Mouse (Mus musculus): Measurements from ENCODE around the gene Golt1a. TPM values are rescaled to one million over a fixed set of nuclear protein-coding genes. Genes with fewer than 3 reads are reported as not detected.
A peak's percentile ranks its signal among the peaks of the same experiment; 100 is the strongest.

The Golt1a gene
- polyA plus RNA-seq, 1 experiment from 2014 or later, result not detected

- Histone ChIP-seq H3K9me3 (ENCODE audit: control insufficient read depth, low read length) (no peaks in the 10 kb centered on the region), H3K4me1 (ENCODE audit: control insufficient read depth, insufficient read depth, low read length) (peaks cover 7% of the 10 kb centered on the region), H3K27me3 (ENCODE audit: control insufficient read depth, insufficient read depth, low read length) (no peaks in the 10 kb centered on the region), H3K36me3 (ENCODE audit: control insufficient read depth, insufficient read depth, low read length) (peaks cover 12% of the 10 kb centered on the region), H3K4me3 (ENCODE audit: low read depth, low read length) (no peak overlapping the region), H3K4me2 (no peak overlapping the region), H3K27ac (ENCODE audit: low read depth, low read length) (no peak overlapping the region), H3K9ac (ENCODE audit: low read length) (no peak overlapping the region)
- no peak for ATAC-seq (ENCODE audit: low FRiP score)
- DNase-seq (ENCODE audit: low spot score, missing footprints), result no peak
- 93% methylated on average over 6 of the region's 6 CpGs for WGBS
These were observed 17.7 kb upstream of the Golt1a start for GRCm38 (mm10) chr1:133291888-133292287.

- no peak overlapping the region for H3K4me2 ChIP-seq
- H3K36me3 ChIP-seq (ENCODE audit: control insufficient read depth, insufficient read depth, low read length), result peaks cover 9% of the 10 kb centered on the region
- no peak overlapping the region for H3K4me3 ChIP-seq (ENCODE audit: low read depth, low read length)
- H3K9me3 ChIP-seq (ENCODE audit: control insufficient read depth, low read length), result no peaks in the 10 kb centered on the region
- H3K9ac ChIP-seq (ENCODE audit: low read length), result no peak overlapping the region
- no peaks in the 10 kb centered on the region for H3K27me3 ChIP-seq (ENCODE audit: control insufficient read depth, insufficient read depth, low read length)
- H3K4me1 ChIP-seq (ENCODE audit: control insufficient read depth, insufficient read depth, low read length), result peaks cover 7% of the 10 kb centered on the region
- ATAC-seq (ENCODE audit: low FRiP score) (no peak), DNase-seq (ENCODE audit: low spot score, missing footprints) (no peak)
- H3K27ac ChIP-seq (ENCODE audit: low read depth, low read length), result no peak overlapping the region
These were observed 17.0 kb upstream of the Golt1a start for GRCm38 (mm10) chr1:133292608-133293007.

GRCm38 (mm10) chr1:133296376-133296775, 13.2 kb upstream of the Golt1a start:
- no peaks in the 10 kb centered on the region for H3K27me3 ChIP-seq (ENCODE audit: control insufficient read depth, insufficient read depth, low read length)
- H3K36me3 ChIP-seq (ENCODE audit: control insufficient read depth, insufficient read depth, low read length), result peaks cover 12% of the 10 kb centered on the region
- no peak overlapping the region for H3K9ac ChIP-seq (ENCODE audit: low read length)
- no peak overlapping the region for H3K27ac ChIP-seq (ENCODE audit: low read depth, low read length)
- no peak overlapping the region for H3K4me3 ChIP-seq (ENCODE audit: low read depth, low read length)
- 97% methylated on average over 9 of the region's 9 CpGs for WGBS
- ATAC-seq (ENCODE audit: low FRiP score) (no peak), DNase-seq (ENCODE audit: low spot score, missing footprints) (no peak)
- peaks cover 7% of the 10 kb centered on the region for H3K4me1 ChIP-seq (ENCODE audit: control insufficient read depth, insufficient read depth, low read length)
- H3K9me3 ChIP-seq (ENCODE audit: control insufficient read depth, low read length), result no peaks in the 10 kb centered on the region
- no peak overlapping the region for H3K4me2 ChIP-seq

GRCm38 (mm10) chr1:133298816-133299215, 10.8 kb upstream of the Golt1a start:
- no peak for DNase-seq (ENCODE audit: low spot score, missing footprints)
- no peak overlapping the region for H3K27ac ChIP-seq (ENCODE audit: low read depth, low read length)
- H3K27me3 ChIP-seq (ENCODE audit: control insufficient read depth, insufficient read depth, low read length), result no peaks in the 10 kb centered on the region
- ATAC-seq (ENCODE audit: low FRiP score), result no peak
- H3K4me1 ChIP-seq (ENCODE audit: control insufficient read depth, insufficient read depth, low read length), result peaks cover 7% of the 10 kb centered on the region
- no peak overlapping the region for H3K4me3 ChIP-seq (ENCODE audit: low read depth, low read length)
- H3K9ac ChIP-seq (ENCODE audit: low read length), result 0 out of 2 replicates have a peak overlapping the region, but pooled peaks have one; percentile 9
- WGBS, result 42% methylated on average over 14 of the region's 14 CpGs
- no peaks in the 10 kb centered on the region for H3K9me3 ChIP-seq (ENCODE audit: control insufficient read depth, low read length)
- H3K4me2 ChIP-seq, result no peak overlapping the region
- 0 out of 2 replicates have a peak, but pooled peaks cover 8% of the 10 kb centered on the region for H3K36me3 ChIP-seq (ENCODE audit: control insufficient read depth, insufficient read depth, low read length)

- no peaks in the 10 kb centered on the region for H3K27me3 ChIP-seq (ENCODE audit: control insufficient read depth, insufficient read depth, low read length)
- H3K4me1 ChIP-seq (ENCODE audit: control insufficient read depth, insufficient read depth, low read length), result no peaks in the 10 kb centered on the region
- no peak overlapping the region for H3K4me2 ChIP-seq
- 0 out of 2 replicates have a peak, but pooled peaks cover 4% of the 10 kb centered on the region for H3K36me3 ChIP-seq (ENCODE audit: control insufficient read depth, insufficient read depth, low read length)
- no peak overlapping the region for H3K4me3 ChIP-seq (ENCODE audit: low read depth, low read length)
- no peak for DNase-seq (ENCODE audit: low spot score, missing footprints)
- 73% methylated on average over 3 of the region's 3 CpGs for WGBS
- H3K27ac ChIP-seq (ENCODE audit: low read depth, low read length), result no peak overlapping the region
- no peak overlapping the region for H3K9ac ChIP-seq (ENCODE audit: low read length)
- ATAC-seq (ENCODE audit: low FRiP score), result no peak
- H3K9me3 ChIP-seq (ENCODE audit: control insufficient read depth, low read length), result no peaks in the 10 kb centered on the region
These were observed 7.1 kb upstream of the Golt1a start for GRCm38 (mm10) chr1:133302540-133302939.

- no peak overlapping the region for H3K9ac ChIP-seq (ENCODE audit: low read length)
- H3K4me2 ChIP-seq, result no peak overlapping the region
- no peaks in the 10 kb centered on the region for H3K4me1 ChIP-seq (ENCODE audit: control insufficient read depth, insufficient read depth, low read length)
- WGBS, result 12% methylated on average over 4 of the region's 4 CpGs
- H3K27me3 ChIP-seq (ENCODE audit: control insufficient read depth, insufficient read depth, low read length), result no peaks in the 10 kb centered on the region
- DNase-seq (ENCODE audit: low spot score, missing footprints) (peak; percentile 99), ATAC-seq (ENCODE audit: low FRiP score) (peak; percentile 67)
- no peak overlapping the region for H3K4me3 ChIP-seq (ENCODE audit: low read depth, low read length)
- H3K27ac ChIP-seq (ENCODE audit: low read depth, low read length), result no peak overlapping the region
- H3K36me3 ChIP-seq (ENCODE audit: control insufficient read depth, insufficient read depth, low read length), result no peaks in the 10 kb centered on the region
- no peaks in the 10 kb centered on the region for H3K9me3 ChIP-seq (ENCODE audit: control insufficient read depth, low read length)
These were observed 2.8 kb upstream of the Golt1a start for GRCm38 (mm10) chr1:133306842-133307241.

GRCm38 (mm10) chr1:133307318-133307717, 2.3 kb upstream of the Golt1a start:
- H3K4me3 ChIP-seq (ENCODE audit: low read depth, low read length), result no peak overlapping the region
- peaks cover 2% of the 10 kb centered on the region; the same call in 1 of the 2 replicates for H3K4me1 ChIP-seq (ENCODE audit: control insufficient read depth, insufficient read depth, low read length)
- no peaks in the 10 kb centered on the region for H3K27me3 ChIP-seq (ENCODE audit: control insufficient read depth, insufficient read depth, low read length)
- WGBS, result 14% methylated on average over 6 of the region's 6 CpGs
- DNase-seq (ENCODE audit: low spot score, missing footprints), result peak; percentile 97
- H3K4me2 ChIP-seq, result no peak overlapping the region
- ATAC-seq (ENCODE audit: low FRiP score), result no peak
- H3K9ac ChIP-seq (ENCODE audit: low read length), result no peak overlapping the region
- no peaks in the 10 kb centered on the region for H3K36me3 ChIP-seq (ENCODE audit: control insufficient read depth, insufficient read depth, low read length)
- no peak overlapping the region for H3K27ac ChIP-seq (ENCODE audit: low read depth, low read length)
- H3K9me3 ChIP-seq (ENCODE audit: control insufficient read depth, low read length), result no peaks in the 10 kb centered on the region

- no peak for DNase-seq (ENCODE audit: low spot score, missing footprints)
- no peak for ATAC-seq (ENCODE audit: low FRiP score)
- Histone ChIP-seq H3K9me3 (ENCODE audit: control insufficient read depth, low read length) (no peaks in the 10 kb centered on the region), H3K4me1 (ENCODE audit: control insufficient read depth, insufficient read depth, low read length) (peaks cover 2% of the 10 kb centered on the region; the same call in 1 of the 2 replicates), H3K9ac (ENCODE audit: low read length) (no peak overlapping the region), H3K36me3 (ENCODE audit: control insufficient read depth, insufficient read depth, low read length) (no peaks in the 10 kb centered on the region), H3K27me3 (ENCODE audit: control insufficient read depth, insufficient read depth, low read length) (no peaks in the 10 kb centered on the region), H3K27ac (ENCODE audit: low read depth, low read length) (no peak overlapping the region), H3K4me2 (no peak overlapping the region), H3K4me3 (ENCODE audit: low read depth, low read length) (no peak overlapping the region)
- WGBS, result 57% methylated on average over 4 of the region's 4 CpGs
These were observed 1.6 kb downstream of the Golt1a start for GRCm38 (mm10) chr1:133311240-133311639.

GRCm38 (mm10) chr1:133311946-133312345, 2.3 kb downstream of the Golt1a start:
- Histone ChIP-seq H3K4me3 (ENCODE audit: low read depth, low read length) (no peak overlapping the region), H3K9me3 (ENCODE audit: control insufficient read depth, low read length) (no peaks in the 10 kb centered on the region), H3K27ac (ENCODE audit: low read depth, low read length) (no peak overlapping the region), H3K4me1 (ENCODE audit: control insufficient read depth, insufficient read depth, low read length) (peaks cover 2% of the 10 kb centered on the region; the same call in 1 of the 2 replicates), H3K27me3 (ENCODE audit: control insufficient read depth, insufficient read depth, low read length) (no peaks in the 10 kb centered on the region), H3K4me2 (no peak overlapping the region), H3K9ac (ENCODE audit: low read length) (no peak overlapping the region), H3K36me3 (ENCODE audit: control insufficient read depth, insufficient read depth, low read length) (no peaks in the 10 kb centered on the region)
- WGBS, result 32% methylated on average over 10 of the region's 10 CpGs
- DNase-seq (ENCODE audit: low spot score, missing footprints) (no peak), ATAC-seq (ENCODE audit: low FRiP score) (no peak)
